Mouse (Mus musculus): ENCODE results near the gene Gm13090. TPM values are rescaled to one million over a fixed set of nuclear protein-coding genes. Genes with fewer than 3 reads are reported as not detected.

The Gm13090 gene
- polyA plus RNA-seq, 1 experiment from 2014 or later = not detected

DNA sequence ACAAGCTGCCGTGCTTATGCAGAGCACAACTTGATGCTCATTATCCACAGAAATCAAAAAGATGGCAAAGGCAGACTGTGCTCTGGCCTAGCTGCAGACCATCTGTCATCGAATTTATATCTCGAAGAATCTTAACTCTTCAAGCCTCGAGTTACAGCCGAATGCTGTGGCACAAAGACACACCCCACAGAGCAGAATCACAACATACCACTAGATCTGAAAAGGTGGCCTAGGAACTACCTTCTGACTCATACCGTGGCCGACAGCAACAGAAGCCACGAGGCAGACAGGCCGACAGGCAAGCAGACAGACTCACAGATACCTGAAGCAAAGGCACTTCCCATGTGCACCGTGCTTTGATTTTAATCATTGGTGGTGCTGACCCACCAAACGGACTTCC is 14.3 kb downstream of the Gm13090 start:
- H3K4me3 ChIP-seq (replicated peaks) = no peak overlapping the region
- H3K4me1 ChIP-seq (replicated peaks) = peaks cover 10% of the 10 kb centered on the region
- no peak overlapping the region for H3K27ac ChIP-seq
- H3K9ac ChIP-seq = no peak overlapping the region
- 73% methylated on average over 11 of the region's 11 CpGs for WGBS (ENCODE audit: insufficient replicate concordance)
- no peaks in the 10 kb centered on the region; the same call in 1 of the 2 replicates for H3K9me3 ChIP-seq (replicated peaks)
- ATAC-seq (ENCODE audit: low read depth) (no peak), DNase-seq (no peak)
- no peak overlapping the region for H3K4me2 ChIP-seq
- peaks cover 39% of the 10 kb centered on the region for H3K27me3 ChIP-seq
- H3K36me3 ChIP-seq = no peaks in the 10 kb centered on the region

DNA sequence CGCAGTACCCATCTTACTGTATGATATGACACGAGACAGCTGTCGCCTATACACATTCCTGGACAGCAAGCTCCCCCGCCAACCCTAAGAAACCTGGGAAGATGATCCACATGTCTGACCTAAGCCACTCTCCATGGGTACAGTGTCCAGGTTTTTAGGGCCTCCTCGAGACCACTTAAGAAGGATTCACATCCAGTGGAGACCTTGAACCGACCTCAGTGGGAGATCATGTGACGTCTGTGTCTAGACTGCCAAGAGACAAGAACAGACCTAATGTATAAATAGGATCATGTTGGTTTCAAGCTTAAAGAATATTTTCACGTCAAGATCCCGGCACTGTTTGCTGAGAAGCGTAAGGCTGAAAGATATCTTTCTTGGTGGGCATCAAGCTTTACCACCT is 14.8 kb downstream of the Gm13090 start:
- no peak for ATAC-seq (ENCODE audit: low read depth)
- H3K9ac ChIP-seq = no peak overlapping the region

GRCm38 (mm10) chr4:151105886-151106285 is 16.5 kb downstream of the Gm13090 start:
- peaks cover 61% of the 10 kb centered on the region for H3K27me3 ChIP-seq
- no peak overlapping the region for H3K4me2 ChIP-seq
- no peaks in the 10 kb centered on the region; the same call in 1 of the 2 replicates for H3K9me3 ChIP-seq (replicated peaks)
- DNase-seq (no peak), ATAC-seq (ENCODE audit: low read depth) (no peak)
- H3K27ac ChIP-seq = no peak overlapping the region
- 61% methylated on average over 6 of the region's 6 CpGs for WGBS (ENCODE audit: insufficient replicate concordance)
- H3K36me3 ChIP-seq = no peaks in the 10 kb centered on the region
- H3K4me3 ChIP-seq (replicated peaks) = no peak overlapping the region
- H3K9ac ChIP-seq = no peak overlapping the region
- H3K4me1 ChIP-seq (replicated peaks) = peaks cover 10% of the 10 kb centered on the region

More for the DNA sequence above, 14.8 kb downstream of the Gm13090 start:
- Histone ChIP-seq H3K27me3 (peaks cover 44% of the 10 kb centered on the region), H3K9me3 (replicated peaks) (no peaks in the 10 kb centered on the region; the same call in 1 of the 2 replicates), H3K4me2 (no peak overlapping the region), H3K4me1 (replicated peaks) (peaks cover 10% of the 10 kb centered on the region), H3K27ac (no peak overlapping the region), H3K36me3 (no peaks in the 10 kb centered on the region), H3K4me3 (replicated peaks) (no peak overlapping the region)
- no peak for DNase-seq
- WGBS (ENCODE audit: insufficient replicate concordance) = 71% methylated on average over 10 of the region's 10 CpGs

- WGBS (ENCODE audit: insufficient replicate concordance) = 37% methylated on average over 10 of the region's 10 CpGs
- Histone ChIP-seq H3K36me3 (no peaks in the 10 kb centered on the region), H3K4me2 (no peak overlapping the region), H3K9ac (no peak overlapping the region), H3K9me3 (replicated peaks) (no peaks in the 10 kb centered on the region), H3K4me3 (replicated peaks) (no peak overlapping the region), H3K27me3 (peaks cover 67% of the 10 kb centered on the region), H3K27ac (no peak overlapping the region), H3K4me1 (replicated peaks) (peaks cover 10% of the 10 kb centered on the region)
- ATAC-seq (ENCODE audit: low read depth) = no peak
- DNase-seq = no peak
These were observed 17.1 kb downstream of the Gm13090 start for GRCm38 (mm10) chr4:151106468-151106867.

GRCm38 (mm10) chr4:151107131-151108001 is 18.0 kb downstream of the Gm13090 start:
- no peak for DNase-seq
- Histone ChIP-seq H3K9ac (no peak overlapping the region), H3K27me3 (peaks cover 71% of the 10 kb centered on the region), H3K4me2 (peak overlapping the region; percentile 71), H3K27ac (no peak overlapping the region), H3K4me3 (replicated peaks) (peak overlapping the region; percentile 56), H3K4me1 (replicated peaks) (peaks cover 10% of the 10 kb centered on the region), H3K36me3 (no peaks in the 10 kb centered on the region), H3K9me3 (replicated peaks) (no peaks in the 10 kb centered on the region)
- no peak for ATAC-seq (ENCODE audit: low read depth)
- 5% methylated on average over 60 of the region's 60 CpGs for WGBS (ENCODE audit: insufficient replicate concordance)

GRCm38 (mm10) chr4:151108028-151108771 is 18.8 kb downstream of the Gm13090 start:
- peak overlapping the region; percentile 56 for H3K4me3 ChIP-seq (replicated peaks)
- H3K4me1 ChIP-seq (replicated peaks) = peaks cover 10% of the 10 kb centered on the region
- no peaks in the 10 kb centered on the region for H3K36me3 ChIP-seq
- H3K4me2 ChIP-seq = peak overlapping the region; percentile 71
- no peak overlapping the region for H3K9ac ChIP-seq
- peaks cover 71% of the 10 kb centered on the region for H3K27me3 ChIP-seq
- ATAC-seq (ENCODE audit: low read depth) = peak; percentile 92
- H3K9me3 ChIP-seq (replicated peaks) = no peaks in the 10 kb centered on the region
- WGBS (ENCODE audit: insufficient replicate concordance) = 1% methylated on average over 100 of the region's 101 CpGs
- H3K27ac ChIP-seq = no peak overlapping the region
- DNase-seq = peak; percentile 6

DNA sequence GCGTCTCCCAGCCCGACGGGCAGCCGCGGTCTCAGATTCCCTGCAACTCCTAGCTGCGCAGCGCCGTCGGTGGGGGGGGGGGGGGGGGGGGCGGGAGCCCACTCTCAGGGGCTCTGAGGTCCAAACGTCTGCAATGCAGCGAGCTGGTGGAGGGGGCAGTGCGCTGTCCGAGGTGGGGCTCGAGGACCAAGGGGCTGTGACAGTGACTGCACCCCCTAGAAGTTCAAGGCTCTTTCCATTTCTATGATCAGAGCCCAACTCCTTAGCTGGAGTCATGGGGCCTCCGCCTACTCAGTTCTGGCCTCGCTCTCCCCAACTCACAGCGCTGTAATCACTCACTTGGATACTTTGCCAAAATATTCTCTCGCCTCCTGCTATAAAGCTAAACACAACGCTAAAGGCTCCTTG is 19.5 kb downstream of the Gm13090 start:
- DNase-seq (no peak), ATAC-seq (ENCODE audit: low read depth) (no peak)
- peaks cover 71% of the 10 kb centered on the region for H3K27me3 ChIP-seq
- H3K4me3 ChIP-seq (replicated peaks) = peak overlapping the region; percentile 56
- no peaks in the 10 kb centered on the region for H3K36me3 ChIP-seq
- H3K4me1 ChIP-seq (replicated peaks) = peaks cover 10% of the 10 kb centered on the region
- peak overlapping the region; percentile 71 for H3K4me2 ChIP-seq
- no peak overlapping the region for H3K27ac ChIP-seq
- no peak overlapping the region for H3K9ac ChIP-seq
- no peaks in the 10 kb centered on the region for H3K9me3 ChIP-seq (replicated peaks)
- 8% methylated on average over 11 of the region's 20 CpGs for WGBS (ENCODE audit: insufficient replicate concordance)

DNA sequence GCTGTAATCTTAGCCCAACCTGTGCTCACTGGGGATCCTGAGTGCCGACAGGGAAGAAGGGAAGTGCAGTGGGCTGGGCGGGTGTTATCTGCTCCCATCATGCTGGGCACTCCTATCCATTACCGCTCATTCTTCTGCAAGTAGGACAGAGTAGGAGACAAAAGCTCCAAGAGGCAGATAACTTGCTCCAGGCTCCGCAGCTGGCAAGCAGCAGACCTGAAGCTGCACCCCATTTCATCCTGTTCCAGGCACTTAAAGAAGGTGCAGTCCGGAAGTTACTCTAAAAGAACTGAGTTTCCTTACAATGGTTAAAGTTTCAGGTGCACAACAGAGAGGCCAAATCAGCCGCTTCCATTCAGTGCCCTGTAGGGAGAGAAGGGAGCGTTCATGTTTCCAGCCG is 21.9 kb downstream of the Gm13090 start:
- ATAC-seq (ENCODE audit: low read depth) (no peak), DNase-seq (no peak)
- Histone ChIP-seq H3K36me3 (no peaks in the 10 kb centered on the region), H3K4me3 (replicated peaks) (no peak overlapping the region), H3K9ac (no peak overlapping the region), H3K9me3 (replicated peaks) (no peaks in the 10 kb centered on the region), H3K27me3 (peaks cover 57% of the 10 kb centered on the region), H3K4me1 (replicated peaks) (peaks cover 10% of the 10 kb centered on the region), H3K4me2 (no peak overlapping the region), H3K27ac (no peak overlapping the region)
- 34% methylated on average over 8 of the region's 8 CpGs for WGBS (ENCODE audit: insufficient replicate concordance)

DNA sequence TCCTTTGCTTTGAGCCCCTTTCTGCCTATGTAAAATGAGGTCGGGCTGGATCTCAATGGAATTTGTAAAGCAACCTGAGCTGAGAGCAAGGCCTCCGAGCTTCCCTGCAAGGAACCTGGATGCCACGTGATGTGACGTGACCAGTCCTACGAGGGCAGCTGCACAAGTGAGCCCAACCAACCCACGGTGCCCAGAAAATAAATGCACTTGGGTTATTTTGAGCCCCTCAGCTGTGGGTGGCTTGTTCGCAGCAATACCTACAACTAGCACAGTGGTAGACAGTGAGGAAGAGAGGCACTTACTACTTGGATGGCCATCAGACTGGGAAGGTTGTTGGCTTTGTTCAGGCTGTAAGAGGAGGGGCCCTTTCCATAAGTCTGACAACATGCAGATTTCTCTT is 25.2 kb downstream of the Gm13090 start:
- DNase-seq (no peak), ATAC-seq (ENCODE audit: low read depth) (no peak)
- WGBS (ENCODE audit: insufficient replicate concordance) = 60% methylated on average over 7 of the region's 7 CpGs
- H3K36me3 ChIP-seq = no peaks in the 10 kb centered on the region
- H3K4me3 ChIP-seq (replicated peaks) = no peak overlapping the region
- no peak overlapping the region for H3K9ac ChIP-seq
- H3K4me2 ChIP-seq = no peak overlapping the region
- H3K27ac ChIP-seq = no peak overlapping the region
- H3K4me1 ChIP-seq (replicated peaks) = no peaks in the 10 kb centered on the region
- no peaks in the 10 kb centered on the region for H3K9me3 ChIP-seq (replicated peaks)
- H3K27me3 ChIP-seq = peaks cover 23% of the 10 kb centered on the region

DNA sequence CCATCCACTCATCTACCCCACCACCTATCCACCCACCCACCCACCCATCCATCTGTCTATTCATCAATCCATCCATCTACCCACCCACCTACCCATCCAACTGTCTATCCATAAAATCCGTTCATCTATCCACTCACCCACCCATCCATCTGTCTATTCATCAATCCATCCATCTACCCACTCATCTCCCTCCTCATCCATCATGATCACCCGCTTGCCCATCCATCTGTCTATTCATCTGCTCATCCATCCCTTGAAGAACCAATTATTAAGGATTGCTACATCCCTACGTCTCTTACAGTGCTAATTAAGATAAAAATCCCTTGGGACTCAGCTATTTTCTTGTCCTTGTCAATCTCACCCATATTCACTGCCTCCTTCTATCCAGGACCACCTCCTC is 29.5 kb downstream of the Gm13090 start:
- ATAC-seq (ENCODE audit: low read depth) (no peak), DNase-seq (no peak)
- Histone ChIP-seq H3K9ac (no peak overlapping the region), H3K36me3 (no peaks in the 10 kb centered on the region), H3K27me3 (no peaks in the 10 kb centered on the region), H3K4me1 (replicated peaks) (no peaks in the 10 kb centered on the region), H3K9me3 (replicated peaks) (no peaks in the 10 kb centered on the region), H3K27ac (no peak overlapping the region), H3K4me3 (replicated peaks) (no peak overlapping the region), H3K4me2 (no peak overlapping the region)
- 55% methylated on average over 3 of the region's 3 CpGs for WGBS (ENCODE audit: insufficient replicate concordance)

DNA sequence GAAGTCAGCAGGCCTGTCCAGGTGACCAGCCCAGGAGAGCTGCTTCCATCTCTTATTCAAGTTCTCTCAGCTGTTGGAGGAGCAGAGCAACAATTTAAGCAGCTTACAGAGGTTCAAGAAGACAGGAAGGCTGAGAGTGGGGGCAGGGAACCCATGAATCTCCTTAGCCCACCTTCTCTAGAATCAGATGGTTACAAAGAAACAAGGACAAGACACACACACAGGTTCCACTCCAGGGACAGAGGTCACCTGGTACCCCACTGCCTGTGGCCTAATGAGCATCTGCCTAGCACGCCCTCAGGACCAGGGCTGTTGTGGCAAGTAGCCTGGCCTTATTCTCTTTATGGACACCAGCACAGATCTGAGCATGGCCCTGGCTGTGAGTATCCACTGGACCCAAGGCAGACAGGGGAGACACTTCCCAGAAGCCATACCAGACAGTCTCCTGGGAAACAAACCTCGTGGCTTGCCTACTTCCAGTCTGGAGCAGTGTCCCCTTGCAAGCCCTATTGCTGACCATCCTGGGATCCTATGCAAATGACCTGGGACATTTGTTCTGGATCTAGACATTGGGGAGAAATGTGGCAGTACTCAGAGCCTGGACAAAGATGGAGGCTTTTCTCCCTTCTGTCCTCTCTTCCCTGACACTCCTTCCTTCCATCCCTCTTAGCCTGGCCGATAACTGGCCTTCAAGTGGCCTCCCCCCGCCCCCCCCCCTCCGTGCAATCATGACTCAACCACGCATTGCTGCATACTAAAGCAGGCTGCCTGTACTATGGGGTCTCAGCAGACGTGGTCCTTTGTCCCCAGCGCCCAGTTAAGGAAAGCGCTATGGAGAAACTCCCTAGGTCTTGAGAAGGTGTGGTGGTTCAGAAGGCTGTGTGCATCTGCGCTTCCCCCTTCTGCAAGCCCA is 38.5 kb downstream of the Gm13090 start:
- ATAC-seq (ENCODE audit: low read depth) = no peak
- peak overlapping the region; percentile 42; the same call in 1 of the 2 replicates for H3K4me3 ChIP-seq (replicated peaks)
- WGBS (ENCODE audit: insufficient replicate concordance) = 11% methylated on average over 9 of the region's 10 CpGs

More for the DNA sequence above, 38.5 kb downstream of the Gm13090 start:
- no peak overlapping the region for H3K27ac ChIP-seq
- peak overlapping the region; percentile 60 for H3K4me2 ChIP-seq
- H3K9ac ChIP-seq = no peak overlapping the region
- H3K27me3 ChIP-seq = peaks cover 42% of the 10 kb centered on the region
- H3K36me3 ChIP-seq = no peaks in the 10 kb centered on the region
- H3K4me1 ChIP-seq (replicated peaks) = 0 out of 2 replicates have a peak, but pooled peaks cover 4% of the 10 kb centered on the region
- no peak for DNase-seq
- no peaks in the 10 kb centered on the region for H3K9me3 ChIP-seq (replicated peaks)
